Mouse (Mus musculus): ENCODE results near the gene Atp6v1b1. TPM values are rescaled to one million over a fixed set of nuclear protein-coding genes. Genes with fewer than 3 reads are reported as not detected.

Gene Atp6v1b1
- total and polyA plus RNA-seq, 3 experiments = not detected

- in situ Hi-C loops (cut with MboI; ENCODE audit: low pct_ligation_motif_present, low pct_unique_long_range_greater_than_20kb, low sequenced_read_pairs) (no loop called here), dilution Hi-C loops (cut with MboI; ENCODE audit: extremely low pct_ligation_motif_present, extremely low pct_unique_long_range_greater_than_20kb, low sequenced_read_pairs) (no loop called here)
- H3K9ac ChIP-seq (ENCODE audit: insufficient read depth, low read depth) = no peak overlapping the region
- no peaks in the 10 kb centered on the region for H3K9me3 ChIP-seq (replicated peaks; ENCODE audit: low read length)
- H3K4me2 ChIP-seq (ENCODE audit: insufficient read depth, low read depth, poor library complexity, severe bottlenecking) = no peak overlapping the region
- TF ChIP-seq ETS1 (conservative IDR thresholded peaks at IDR 0.05; ENCODE audit: low read depth, low read length) = no peak
- no peak for TF ChIP-seq MEF2A (IDR thresholded peaks at IDR 0.05; ENCODE audit: borderline replicate concordance, low read depth, low read length)
- TF ChIP-seq TCF12 (IDR thresholded peaks at IDR 0.05; ENCODE audit: low read depth, low read length) = no peak
- H3K27ac ChIP-seq (ENCODE audit: insufficient read depth, low read depth) = no peak overlapping the region
- H3K36me3 ChIP-seq (replicated peaks in 1 of 2; ENCODE audit: control insufficient read depth in 1 of 2, insufficient read depth in 1 of 2, low read length in 1 of 2) = no peaks in the 10 kb centered on the region
- peaks cover 85% of the 10 kb centered on the region for H3K27me3 ChIP-seq (replicated peaks)
- H3K79me2 ChIP-seq (replicated peaks; ENCODE audit: control insufficient read depth, extremely low read depth, insufficient read depth, poor library complexity, severe bottlenecking) = no peaks in the 10 kb centered on the region
- DNase-seq (ENCODE audit: extremely low read depth) = no peak
- H3K4me1 ChIP-seq (ENCODE audit: control insufficient read depth in 1 of 2, insufficient read depth in 2 of 2) = no peaks in the 10 kb centered on the region
- H3K4me3 ChIP-seq (replicated peaks in 1 of 3; ENCODE audit: low read depth in 2 of 3, low read length in 2 of 3, poor library complexity in 1 of 3) = no peak overlapping the region
These were observed 40.4 kb upstream of the Atp6v1b1 start for GRCm38 (mm10) chr6:83702146-83702999.

DNA sequence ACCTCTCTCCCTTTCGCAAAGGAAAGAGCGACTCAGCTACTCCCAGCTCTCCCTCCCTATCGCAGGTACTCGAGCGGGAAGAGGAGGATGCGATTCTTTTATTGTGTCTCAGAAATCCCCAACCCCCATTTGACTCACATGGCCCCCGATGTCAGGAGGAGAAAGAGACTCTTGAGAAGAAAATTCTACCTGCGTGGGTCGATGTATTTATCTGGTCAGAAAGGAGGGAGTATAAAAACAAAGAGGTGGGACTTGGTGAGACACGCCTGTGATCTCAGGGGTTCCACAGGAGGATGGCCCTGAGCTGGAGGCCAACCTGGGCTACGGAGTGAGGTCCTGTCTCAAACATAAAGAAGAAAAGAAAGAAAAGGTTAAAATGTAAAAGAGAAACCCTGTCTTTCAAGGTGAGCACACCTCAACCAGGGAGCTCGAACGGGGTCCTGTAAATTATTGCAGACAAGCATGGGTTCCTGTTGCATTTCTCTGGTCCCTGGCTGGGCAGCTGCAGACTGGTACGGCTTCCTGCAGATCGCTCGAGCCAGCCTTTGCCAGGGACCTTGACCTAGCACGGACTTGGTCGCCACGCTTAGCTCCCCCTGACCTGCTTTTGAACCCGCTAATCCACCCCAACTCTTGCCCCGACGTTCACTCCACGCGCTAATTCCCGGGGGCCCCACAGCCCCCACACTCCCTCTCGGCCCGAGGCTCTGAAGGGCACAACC lies 39.6 kb upstream of the Atp6v1b1 start:
- H3K4me2 ChIP-seq (ENCODE audit: insufficient read depth, low read depth, poor library complexity, severe bottlenecking) = no peak overlapping the region
- H3K79me2 ChIP-seq (replicated peaks; ENCODE audit: control insufficient read depth, extremely low read depth, insufficient read depth, poor library complexity, severe bottlenecking) = no peaks in the 10 kb centered on the region
- no peaks in the 10 kb centered on the region for H3K9me3 ChIP-seq (replicated peaks; ENCODE audit: low read length)
- TF ChIP-seq MAX (IDR thresholded peaks at IDR 0.05; ENCODE audit: low read length) (no peak), JUN (IDR thresholded peaks at IDR 0.05; ENCODE audit: insufficient read depth, low read depth, low read length) (no peak), IRF4 (IDR thresholded peaks at IDR 0.05; ENCODE audit: low read depth, low read length) (no peak), SMC3 (IDR thresholded peaks at IDR 0.05; ENCODE audit: low read depth, low read length) (no peak), ELF1 (IDR thresholded peaks at IDR 0.05; ENCODE audit: low read depth, low read length) (no peak), USF1 (IDR thresholded peaks at IDR 0.05; ENCODE audit: low read depth, low read length) (no peak), UBTF (IDR thresholded peaks at IDR 0.05; ENCODE audit: low read depth, low read length) (no peak), MYC (IDR thresholded peaks at IDR 0.05; ENCODE audit: low read depth, low read length) (no peak), SIN3A (IDR thresholded peaks at IDR 0.05; ENCODE audit: low read length) (no peak), POLR2A (IDR thresholded peaks at IDR 0.05; ENCODE audit: low read depth, low read length) (no peak)
- no peaks in the 10 kb centered on the region for H3K4me1 ChIP-seq (ENCODE audit: control insufficient read depth in 1 of 2, insufficient read depth in 2 of 2)
- peaks cover 85% of the 10 kb centered on the region for H3K27me3 ChIP-seq (replicated peaks)
- in situ Hi-C loops (cut with MboI; ENCODE audit: low pct_ligation_motif_present, low pct_unique_long_range_greater_than_20kb, low sequenced_read_pairs) = no loop called here
- no peak overlapping the region for H3K4me3 ChIP-seq (replicated peaks in 1 of 3; ENCODE audit: low read depth in 2 of 3, low read length in 2 of 3, poor library complexity in 1 of 3)
- H3K36me3 ChIP-seq (replicated peaks in 1 of 2; ENCODE audit: control insufficient read depth in 1 of 2, insufficient read depth in 1 of 2, low read length in 1 of 2) = no peaks in the 10 kb centered on the region
- no peak for DNase-seq (ENCODE audit: extremely low read depth)
- no peak overlapping the region for H3K27ac ChIP-seq (ENCODE audit: insufficient read depth, low read depth)
- no peak overlapping the region for H3K9ac ChIP-seq (ENCODE audit: insufficient read depth, low read depth)
- dilution Hi-C loops (cut with MboI; ENCODE audit: extremely low pct_ligation_motif_present, extremely low pct_unique_long_range_greater_than_20kb, low sequenced_read_pairs) = no loop called here

All from CH12.LX (cell line).